Mouse (Mus musculus): ENCODE data around the gene Cib1. TPM values are rescaled to one million over a fixed set of nuclear protein-coding genes. Genes with fewer than 3 reads are reported as not detected.

Cib1 gene
- polyA plus RNA-seq, 3 experiments from 2014 or later: 97.8 to 140 (median 99.4) TPM

DNA sequence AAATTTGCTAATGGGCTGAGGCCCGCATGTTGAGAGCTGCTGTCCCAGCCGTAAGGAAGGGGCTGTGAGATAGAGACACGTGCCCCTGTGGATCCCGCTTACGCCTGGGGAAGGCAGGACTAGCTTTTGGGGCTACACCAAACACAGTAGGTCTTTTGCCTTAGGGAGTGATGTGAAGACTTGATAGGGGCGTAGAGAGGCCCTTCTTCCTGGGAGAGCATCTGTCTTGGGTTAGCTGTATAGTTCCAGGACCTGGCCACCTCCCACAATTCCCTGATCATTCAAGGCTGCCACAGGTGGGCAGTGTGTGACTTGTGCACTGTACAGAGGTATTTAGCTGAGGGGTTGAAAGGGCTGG lies 32.0 kb downstream of the Cib1 start:
- no peak for ATAC-seq

DNA sequence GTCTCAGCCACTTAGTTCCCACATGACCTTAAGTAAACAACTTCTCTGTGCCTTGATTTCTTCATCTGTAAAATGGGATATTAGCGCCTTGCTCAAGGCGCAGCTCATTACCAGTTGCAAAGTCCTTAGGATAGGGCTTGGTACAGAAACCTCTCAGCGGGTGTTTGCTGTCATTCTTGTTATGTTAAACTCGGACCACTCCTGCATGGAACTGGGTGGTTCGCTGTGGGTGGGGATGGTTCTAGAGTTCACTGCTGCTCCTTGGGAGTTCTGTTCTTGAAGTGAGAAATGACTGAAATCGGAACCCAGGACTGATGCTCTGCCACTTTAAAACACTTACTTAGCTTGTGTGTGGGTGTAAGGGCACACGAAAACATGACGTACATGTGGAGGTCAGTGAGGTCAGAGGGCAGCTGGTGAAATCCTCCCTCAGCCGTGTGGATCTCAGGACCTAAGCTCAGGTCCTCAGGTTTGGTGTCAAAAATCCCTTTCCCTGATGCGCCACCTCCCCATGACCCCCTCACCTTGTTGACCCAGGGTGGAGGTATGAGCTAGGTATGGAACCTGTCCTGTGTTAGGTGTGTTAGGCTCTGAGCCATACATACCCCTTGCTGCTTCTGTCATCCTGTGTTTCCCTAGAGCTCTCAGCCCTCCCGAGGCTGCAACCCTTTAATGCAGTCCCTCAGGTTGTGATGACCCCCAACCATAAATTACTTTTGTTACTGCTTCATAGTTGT lies 32.6 kb downstream of the Cib1 start:
- no peak for ATAC-seq

DNA sequence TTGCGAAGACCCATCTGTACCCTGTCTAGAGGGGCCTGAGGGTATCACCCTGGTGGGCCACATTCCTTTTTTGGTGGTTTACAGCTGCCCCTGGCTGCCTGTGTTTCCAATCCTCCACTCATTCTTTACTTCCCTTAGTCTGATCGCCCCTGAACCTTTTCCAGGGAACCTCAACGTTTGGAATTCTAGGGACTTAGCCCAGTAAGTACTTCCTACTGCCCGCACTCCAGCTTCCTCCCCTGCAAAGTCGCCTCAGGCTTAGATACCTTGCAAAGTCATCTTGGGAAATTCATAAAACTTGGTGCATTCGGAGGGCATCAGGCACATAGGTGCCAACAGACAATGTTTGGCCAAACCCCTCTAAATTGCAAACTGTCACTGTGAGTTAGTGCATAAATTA lies 33.3 kb downstream of the Cib1 start:
- ATAC-seq: no peak

DNA sequence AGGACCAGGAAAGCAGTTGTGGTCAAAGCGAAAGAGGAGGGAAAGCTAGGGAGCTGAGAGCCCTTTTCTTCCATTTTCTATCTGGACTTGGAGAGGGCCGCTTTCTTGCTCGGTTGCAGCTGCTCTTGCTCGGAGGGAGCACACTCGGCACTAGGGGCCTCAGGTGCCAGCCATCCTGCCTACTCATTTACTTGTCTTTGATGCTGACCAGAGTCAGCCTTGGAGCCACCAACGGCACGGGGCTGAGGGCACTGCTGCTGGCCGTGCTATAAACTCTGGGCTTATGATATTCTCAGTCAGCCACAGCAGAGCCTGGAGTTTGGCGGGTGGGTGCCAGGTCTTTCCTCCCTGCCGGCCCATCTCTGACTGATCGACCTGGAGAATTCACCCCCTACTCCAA lies 33.8 kb downstream of the Cib1 start:
- no peak for ATAC-seq

DNA sequence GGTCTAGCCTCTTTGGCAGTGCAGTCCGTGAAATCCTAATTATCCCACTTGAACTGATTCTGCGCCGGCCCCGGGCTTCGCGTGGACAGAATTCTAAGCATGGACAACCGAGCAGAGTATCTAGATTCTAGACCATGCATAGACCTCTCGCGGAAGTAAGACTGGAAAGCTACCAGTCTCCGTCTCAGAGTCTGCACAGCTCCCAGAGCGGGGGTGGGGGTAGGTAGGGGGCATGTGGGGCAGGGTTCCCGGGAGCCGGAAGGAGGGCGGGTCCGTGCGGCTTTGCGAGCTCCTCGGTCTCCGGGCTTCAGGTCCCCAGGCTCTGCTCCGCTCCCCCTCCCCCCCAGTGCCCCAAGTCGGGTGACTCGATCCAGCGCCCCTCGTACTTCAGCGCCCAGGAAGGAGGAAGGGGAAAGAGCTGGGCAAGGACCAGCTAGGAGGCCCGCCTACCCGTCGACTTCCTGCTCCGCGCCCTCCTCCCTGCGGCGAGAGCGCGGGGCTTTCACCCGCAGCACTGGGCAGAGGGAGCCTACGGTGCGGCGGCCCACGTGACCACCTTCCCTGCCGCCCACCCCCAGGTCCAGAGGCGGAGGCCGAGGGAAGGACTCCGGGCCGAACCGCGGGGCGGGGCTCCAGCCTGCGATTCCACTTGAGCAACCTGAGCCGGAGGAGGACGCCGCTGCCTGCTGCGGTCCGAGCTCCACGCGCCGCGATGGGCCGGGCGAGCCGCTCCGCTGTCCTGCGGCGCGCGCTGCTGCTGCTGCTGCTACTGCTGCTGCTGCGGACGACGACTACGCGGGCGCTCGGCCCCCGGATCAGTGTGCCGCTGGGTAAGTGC lies 34.5 kb downstream of the Cib1 start:
- peak; percentile 82 for ATAC-seq

DNA sequence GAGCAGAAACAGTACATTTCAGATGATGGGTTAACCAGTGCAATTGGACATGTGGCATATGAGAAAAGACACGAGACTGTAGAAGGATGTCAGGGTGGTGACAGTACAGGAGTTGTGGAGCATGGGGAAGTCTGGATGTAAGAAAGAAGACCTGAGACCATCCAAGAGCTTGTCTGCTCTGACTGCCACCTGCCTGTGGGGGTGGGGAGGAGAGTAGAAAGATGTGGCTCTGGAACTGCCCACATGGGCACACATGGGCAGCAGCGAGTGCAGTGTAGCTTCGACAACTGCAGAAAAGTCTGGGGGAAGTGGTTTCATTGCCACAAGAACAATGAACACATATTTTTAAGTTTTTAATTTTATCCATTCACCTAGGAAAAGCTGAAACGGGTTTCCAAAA lies 35.2 kb downstream of the Cib1 start:
- no peak for ATAC-seq

DNA sequence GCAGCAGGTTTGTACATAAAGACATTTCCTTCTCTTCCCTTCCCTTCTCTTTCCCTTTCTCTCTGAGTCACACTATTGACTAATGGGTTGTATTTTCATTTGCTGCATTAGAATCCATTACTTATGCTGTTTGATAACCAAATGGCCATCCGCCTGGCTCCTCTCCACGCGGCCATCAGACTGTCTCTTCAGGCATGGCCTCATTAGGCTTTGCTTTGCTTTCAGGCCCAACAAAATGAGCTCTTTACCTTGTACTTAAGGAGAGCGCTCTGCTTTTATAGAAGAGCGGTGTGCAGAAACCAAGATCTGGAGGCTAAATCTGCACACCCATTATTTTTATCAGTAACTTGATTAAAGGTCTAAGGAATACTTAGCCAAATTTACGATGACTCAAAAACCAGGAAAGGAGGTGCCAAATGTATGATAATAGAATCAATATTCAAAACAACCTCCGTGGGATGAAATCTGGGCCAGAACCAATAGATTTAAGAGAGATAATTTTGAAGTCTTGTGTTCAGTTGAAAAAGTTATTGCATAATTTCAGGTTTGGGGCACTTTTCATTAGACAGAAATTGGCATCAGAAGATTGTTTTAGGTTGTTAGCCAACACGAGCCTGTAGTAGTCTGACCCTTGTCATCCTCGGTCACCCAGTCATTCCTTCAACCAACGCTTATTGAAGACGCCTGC lies 36.9 kb downstream of the Cib1 start:
- no peak for ATAC-seq

DNA sequence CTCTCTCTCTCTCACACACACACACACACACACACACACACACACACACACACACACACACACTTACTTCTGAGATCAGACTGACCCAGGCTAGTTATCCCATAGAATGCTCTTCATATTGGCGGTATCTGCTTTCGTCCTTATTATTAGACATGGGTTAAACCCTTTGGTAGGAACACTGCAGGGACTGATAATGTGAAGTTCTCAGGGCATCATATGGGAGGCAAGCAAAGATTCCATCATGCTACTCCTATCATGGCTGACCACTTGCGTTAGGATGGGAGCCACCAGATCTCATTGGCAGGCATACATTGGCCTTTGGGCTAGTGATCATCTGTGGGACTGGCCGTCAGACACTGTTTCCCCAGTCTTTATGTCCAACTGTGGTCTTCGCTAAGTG lies 37.5 kb downstream of the Cib1 start:
- ATAC-seq: no peak

DNA sequence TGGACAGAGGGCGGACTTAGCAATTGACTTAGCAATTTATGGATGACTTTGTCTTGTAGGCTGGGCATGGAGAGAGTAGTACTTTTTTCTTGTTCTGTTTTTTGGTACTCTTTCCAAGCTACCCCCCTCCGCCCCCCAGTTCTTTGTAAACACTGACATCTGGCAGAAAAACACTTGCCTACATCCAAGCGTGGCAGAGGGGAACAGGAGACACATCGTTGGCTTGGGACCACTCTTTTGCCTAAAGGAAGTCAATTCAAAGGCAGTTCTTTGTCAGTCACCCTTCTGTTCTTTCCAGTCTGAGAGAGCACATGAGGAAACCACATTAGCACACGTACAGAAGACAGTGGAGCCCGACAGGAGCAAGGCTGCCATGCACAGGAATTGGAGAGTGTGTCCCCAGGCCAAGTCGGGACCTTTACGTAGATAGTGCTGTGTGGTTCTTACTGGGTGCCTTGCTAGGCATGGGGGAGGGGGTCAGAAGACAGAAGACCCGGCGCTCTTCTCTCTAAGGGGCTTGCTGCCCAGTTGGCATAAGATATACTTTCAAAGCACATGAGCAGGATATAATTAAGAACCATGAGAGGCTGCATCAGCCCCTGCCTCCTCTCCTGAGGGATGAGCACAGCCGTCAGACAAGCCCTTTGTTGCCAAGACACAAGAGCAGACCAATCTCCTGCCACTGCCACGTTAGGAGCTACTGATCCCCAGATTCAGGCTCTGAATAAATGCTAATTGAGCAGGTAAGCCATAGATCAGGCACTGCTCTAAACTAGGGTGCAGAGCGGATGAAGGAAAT lies 38.5 kb downstream of the Cib1 start:
- no peak for ATAC-seq

DNA sequence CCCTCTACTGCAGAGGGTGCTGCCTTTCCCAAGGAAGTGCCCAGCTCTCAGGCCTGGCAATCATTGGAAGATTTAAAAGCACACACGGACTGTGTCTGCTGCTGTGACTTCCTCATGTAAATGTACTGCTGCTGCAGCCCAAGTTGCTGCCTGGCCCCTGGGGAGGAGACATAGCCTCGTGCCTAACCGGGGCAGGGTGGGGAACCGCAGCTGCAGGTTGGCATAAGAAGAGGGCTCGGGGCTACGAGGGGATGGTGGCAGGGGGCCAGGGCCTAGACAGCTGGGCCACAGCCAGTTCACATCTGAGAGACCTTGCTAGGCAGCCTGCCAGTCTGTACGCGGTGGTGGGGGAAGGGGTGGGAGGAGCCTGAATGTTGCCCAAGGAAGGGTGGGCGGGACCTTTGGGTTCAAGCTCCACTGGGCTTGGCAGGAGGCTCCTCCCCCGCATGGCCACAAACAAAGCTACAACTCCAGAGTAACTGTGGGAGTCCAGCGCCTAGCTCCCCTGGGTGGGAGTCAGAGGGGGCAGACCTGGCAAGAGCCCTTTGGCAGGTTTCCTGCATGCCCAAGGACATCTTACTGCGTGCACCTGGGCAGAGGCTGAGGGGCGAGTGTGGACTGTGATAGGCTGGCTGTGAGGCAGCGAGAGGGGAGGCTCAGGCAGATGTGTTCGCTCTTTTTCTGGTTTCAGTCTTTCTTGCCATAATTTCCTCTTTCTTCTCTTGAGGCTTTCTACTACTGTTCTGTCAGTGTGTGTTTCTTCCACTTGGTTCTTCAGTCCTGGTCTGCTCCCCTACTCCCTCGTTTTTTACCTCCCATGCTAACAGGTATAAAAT lies 40.2 kb downstream of the Cib1 start:
- peak; percentile 77 for ATAC-seq

DNA sequence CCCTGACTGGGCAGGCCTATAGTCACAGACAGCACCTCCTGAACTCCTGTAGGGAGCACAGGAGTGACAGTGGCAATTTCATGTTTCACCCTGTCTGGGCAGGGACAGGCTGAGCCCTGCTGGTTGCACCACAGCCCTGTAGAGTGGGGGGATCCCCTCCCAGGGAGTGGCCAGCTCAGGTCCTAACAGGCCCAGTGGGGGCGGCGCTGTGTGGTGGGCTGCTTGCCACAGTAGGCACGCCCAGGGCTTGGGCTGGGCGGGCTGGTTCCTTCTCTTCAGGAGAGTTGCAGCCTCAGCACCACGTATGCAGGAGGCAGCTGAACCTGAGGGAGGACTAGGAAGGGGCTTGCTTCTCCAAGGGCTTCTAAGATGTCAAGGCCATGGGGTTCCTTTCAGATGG lies 41.2 kb downstream of the Cib1 start:
- no peak for ATAC-seq

DNA sequence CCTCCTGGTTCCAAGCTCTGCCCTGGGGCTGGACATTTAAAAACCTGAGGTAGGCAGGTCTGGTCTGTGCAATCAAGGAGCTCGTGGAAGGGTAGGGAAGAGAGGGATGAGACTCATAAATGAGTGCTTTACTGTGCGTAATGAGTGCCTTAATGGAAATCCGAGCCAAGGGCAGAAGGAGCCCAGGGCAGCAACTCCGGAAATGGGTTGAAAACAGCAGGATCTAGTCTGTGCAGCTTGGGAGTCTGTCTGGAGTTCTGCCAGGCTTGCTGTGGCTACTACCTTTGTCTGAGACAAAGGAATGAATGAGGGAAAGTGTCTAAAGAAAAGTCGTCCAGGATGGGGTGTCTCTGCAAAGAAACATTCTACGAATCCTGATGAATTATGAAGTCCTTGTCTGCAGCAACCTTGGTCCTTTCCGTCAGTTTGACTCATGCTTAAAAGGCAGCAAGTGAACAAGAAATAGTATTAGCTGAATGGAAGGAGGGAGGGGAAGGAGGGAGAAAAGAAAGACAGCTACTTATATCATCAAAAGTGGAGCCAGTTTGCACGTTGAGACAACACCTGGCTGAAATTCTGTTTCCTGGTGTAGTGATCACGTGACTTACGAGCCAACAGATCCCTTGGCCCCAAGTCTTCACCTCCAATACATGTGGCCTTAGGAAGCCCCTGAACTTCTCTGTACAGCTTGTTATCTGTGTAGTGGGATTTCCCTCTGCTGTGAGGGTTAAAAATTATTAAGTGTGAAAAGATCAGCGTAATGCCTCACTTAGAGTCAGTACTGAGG lies 43.3 kb downstream of the Cib1 start:
- ATAC-seq: no peak

DNA sequence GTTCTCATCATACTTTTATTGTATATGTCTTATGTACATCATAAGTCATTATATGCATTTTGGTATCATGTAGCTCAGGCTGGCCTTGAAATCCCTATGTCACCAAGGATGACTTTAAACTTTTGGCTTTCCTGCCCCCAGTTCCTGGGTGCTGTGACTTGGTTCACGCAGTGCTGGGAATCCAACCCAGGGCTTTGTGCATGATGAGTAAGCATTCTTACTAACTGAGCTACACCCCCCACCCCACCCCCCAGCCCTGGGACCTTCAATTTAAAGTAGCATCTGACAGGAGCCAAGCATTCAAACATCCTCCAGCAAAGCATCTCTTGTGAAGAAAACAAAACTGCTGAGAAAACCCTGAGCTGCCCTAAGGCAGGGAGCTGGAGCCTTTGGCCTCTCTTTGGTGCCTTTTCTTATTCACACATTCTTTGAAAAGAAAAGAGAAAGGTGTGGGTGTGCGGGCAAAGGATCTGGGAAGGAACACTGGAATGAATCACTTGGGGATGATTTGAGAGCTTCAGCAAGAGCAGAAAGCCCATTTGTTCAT lies 44.0 kb downstream of the Cib1 start:
- ATAC-seq: no peak

DNA sequence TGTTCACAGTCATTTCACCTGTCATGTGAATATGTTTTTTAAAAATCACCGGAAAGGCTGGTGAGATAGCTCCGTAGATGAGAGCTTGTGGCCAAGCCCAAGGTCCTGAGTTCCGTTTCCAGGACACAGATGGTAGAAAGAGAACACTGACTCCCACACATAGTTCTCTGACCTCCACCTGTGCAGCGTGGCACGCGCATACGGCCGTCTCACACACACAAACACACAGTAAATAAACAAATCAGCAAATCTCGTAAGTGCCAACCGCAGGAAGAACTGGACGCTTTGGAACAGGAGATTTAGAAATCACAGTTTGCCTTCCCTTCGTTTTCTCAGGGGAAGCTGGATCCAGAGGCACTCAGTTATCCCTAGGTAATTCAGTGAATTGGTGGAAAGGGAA lies 45.1 kb downstream of the Cib1 start:
- no peak for ATAC-seq

DNA sequence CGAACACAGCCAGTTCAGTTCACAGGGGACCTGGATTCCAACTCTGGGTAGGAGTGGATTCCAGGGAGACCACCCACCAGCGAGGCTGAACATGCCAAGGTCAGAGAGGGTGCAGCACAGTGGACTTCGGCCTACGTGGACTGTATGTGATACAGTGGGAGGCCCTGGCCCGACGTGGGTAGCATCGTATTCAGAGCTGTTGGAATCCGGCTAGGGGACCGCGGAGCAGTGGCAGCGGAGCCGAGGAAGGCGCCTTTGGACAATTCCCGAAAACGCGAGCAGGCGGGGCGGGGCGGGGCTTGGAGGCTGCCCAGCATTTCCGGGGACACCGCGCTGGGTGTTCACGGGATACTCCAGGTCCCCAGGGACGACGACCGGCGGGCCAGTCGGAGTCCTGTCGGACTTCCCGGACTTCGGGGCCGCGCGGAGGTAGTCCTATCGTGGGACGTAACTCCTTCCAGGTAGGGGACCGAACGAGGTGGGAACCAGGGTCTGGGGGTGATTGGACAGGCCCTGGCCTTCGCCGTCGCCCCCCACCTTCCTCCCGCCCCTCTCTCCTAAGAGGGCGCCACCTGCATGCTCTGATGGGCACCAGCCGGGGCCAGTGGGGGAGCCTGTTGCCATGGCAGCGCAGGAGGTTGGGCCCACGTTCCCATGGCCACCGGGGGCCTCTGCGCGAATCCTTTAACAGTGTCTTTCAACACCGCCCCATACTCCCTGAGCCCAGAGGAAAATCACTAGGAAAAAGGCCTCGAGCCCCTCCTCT lies 45.9 kb downstream of the Cib1 start, which contains the start of gene Sema4b:
Sema4b (plus strand) TSS at position 311 of the 766 bp plus-strand sequence.
- ATAC-seq: peak; percentile 29

DNA sequence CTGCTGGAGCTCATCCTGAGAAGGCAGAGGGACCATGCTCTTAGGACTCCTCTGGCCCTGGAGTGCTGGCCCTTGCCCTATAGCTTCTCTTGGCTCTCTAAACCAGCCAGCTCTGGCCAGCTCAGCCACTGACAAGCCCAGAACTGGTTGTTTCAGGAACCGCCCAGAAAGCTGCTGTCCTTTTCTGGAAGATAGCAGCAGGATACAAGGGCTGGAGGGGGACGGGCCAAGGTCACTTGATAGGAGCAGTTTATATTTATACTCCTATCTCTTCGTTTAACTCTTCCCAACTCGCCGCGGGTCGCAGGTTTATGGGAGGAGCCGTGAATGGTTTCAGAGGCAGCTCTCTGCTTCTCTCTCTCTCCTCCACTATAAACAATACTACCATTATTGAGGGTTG lies 46.6 kb downstream of the Cib1 start:
- no peak for ATAC-seq

DNA sequence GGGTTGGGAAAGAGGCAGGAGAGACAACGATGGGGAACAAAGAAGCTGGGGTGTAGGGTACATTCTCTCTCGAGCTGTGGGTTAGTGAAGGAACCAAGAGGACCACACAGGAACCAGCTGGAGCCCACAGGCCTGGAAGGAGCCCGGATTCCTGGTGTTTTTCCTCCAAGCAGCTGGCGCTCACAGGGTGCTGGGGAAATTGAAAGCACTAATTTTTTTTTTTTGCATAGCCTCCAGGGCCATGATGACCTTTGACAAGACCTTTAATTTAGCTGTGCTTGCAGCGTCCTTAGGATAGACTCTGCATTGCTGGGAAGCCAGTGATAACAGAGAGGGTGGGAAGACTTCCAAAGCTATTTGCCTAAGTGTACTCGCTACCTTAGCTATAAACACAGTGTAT lies 47.6 kb downstream of the Cib1 start:
- ATAC-seq: no peak

DNA sequence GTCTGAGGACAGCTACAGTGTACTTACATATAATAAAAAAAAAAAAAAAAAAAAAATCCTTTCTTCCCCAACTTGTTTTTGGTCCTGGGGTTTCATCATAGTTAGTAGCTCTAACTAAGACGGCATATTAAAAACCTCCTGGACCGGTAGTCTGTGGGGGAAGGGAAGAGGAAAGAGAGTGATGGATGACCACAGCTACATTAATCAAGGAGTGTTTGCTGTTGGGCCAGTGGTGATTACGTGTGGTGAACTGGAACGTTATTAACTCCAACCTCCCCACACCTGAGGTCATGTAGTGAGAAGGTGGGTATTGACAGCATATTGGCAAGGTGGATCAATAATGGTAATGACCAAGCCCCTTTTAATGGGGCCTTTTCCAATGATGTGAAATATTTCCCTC lies 48.1 kb downstream of the Cib1 start:
- ATAC-seq: no peak

DNA sequence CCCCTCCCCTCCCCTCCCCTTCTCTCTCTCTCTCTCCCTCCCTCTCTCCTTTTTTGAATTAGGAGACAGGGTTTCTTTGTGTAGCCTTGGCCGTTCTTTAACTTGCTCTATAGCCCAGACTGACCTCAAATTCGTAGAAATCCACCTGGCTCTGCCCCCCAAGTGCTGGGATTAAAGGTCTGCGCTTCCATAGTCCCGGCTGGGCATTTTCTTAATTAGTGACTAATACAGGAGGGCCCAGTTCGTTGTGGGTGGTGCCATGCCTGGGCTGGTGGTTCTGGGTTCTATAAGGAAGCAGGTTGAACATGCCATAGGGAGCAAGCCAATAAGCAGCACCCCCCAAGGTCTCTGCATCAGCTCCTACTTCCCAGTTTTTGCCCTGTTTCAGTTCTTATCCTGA lies 48.6 kb downstream of the Cib1 start:
- no peak for ATAC-seq

DNA sequence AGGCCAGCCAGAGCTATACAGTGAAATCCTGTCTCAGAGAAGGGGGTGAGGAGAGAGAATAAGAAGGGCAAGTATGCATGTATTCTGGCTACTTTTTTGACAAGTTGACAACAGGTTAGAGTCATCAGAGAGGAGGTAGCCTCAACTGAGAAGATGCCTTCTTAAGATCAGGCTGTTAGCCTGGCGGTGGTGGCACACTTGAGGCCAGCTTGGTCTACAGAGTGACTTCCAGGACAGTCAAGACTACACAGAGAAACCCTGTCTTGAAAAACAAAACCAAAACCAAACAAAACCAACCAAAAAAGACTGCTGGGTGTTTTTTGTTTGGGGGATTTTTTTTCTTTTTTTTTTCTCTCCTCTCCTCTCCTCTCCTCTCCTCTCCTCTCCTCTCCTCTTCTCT lies 49.1 kb downstream of the Cib1 start:
- peak; percentile 7 for ATAC-seq
